Mouse (Mus musculus) retina, embryonic 14.5 days (tissue): ENCODE measurements at regions not wholly inside any gene's neighbourhood (a gene's known extent, or its start where the extent isn't known, plus 50 kb on each side); places are given as distances from the start of the nearest gene placed in this dataset.

Experiments used
- DNase-seq: peaks from one replicate; pipeline ENCODE4 v3.0.0-alpha.2; 2015; ENCODE audit warnings: low spot score

- no peak for DNase-seq
Measured at GRCm38 (mm10) chr15:72321528-72321927, 1512.8 kb upstream of the Gm6569 start.

GRCm38 (mm10) chr15:72322127-72322526, 1512.2 kb upstream of the Gm6569 start:
- DNase-seq, result no peak

- no peak for DNase-seq
Measured at GRCm38 (mm10) chr15:72323158-72323557, 1511.2 kb upstream of the Gm6569 start.

- no peak for DNase-seq
Measured at GRCm38 (mm10) chr15:72331262-72331661, 1503.1 kb upstream of the Gm6569 start.

GRCm38 (mm10) chr15:72334497-72334896, 1499.9 kb upstream of the Gm6569 start:
- DNase-seq, result no peak

GRCm38 (mm10) chr15:72339629-72340028, 1494.7 kb upstream of the Gm6569 start:
- DNase-seq, result no peak

- no peak for DNase-seq
Measured at GRCm38 (mm10) chr15:72341991-72342390, 1492.4 kb upstream of the Gm6569 start.

GRCm38 (mm10) chr15:72342504-72342903, 1491.9 kb upstream of the Gm6569 start:
- no peak for DNase-seq

- no peak for DNase-seq
Measured at GRCm38 (mm10) chr15:72343794-72344193, 1490.6 kb upstream of the Gm6569 start.

GRCm38 (mm10) chr15:72353371-72353770, 1481.0 kb upstream of the Gm6569 start:
- DNase-seq, result no peak

- no peak for DNase-seq
Measured at GRCm38 (mm10) chr15:72355626-72356025, 1478.7 kb upstream of the Gm6569 start.

GRCm38 (mm10) chr15:72359636-72360035, 1474.7 kb upstream of the Gm6569 start:
- DNase-seq, result no peak

GRCm38 (mm10) chr15:72360049-72360448, 1474.3 kb upstream of the Gm6569 start:
- DNase-seq, result no peak

GRCm38 (mm10) chr15:72360463-72361030, 1473.8 kb upstream of the Gm6569 start:
- DNase-seq, result no peak

- no peak for DNase-seq
Measured at GRCm38 (mm10) chr15:72373041-72373440, 1461.3 kb upstream of the Gm6569 start.

GRCm38 (mm10) chr15:72377201-72377600, 1457.2 kb upstream of the Gm6569 start:
- no peak for DNase-seq

GRCm38 (mm10) chr15:72379291-72379690, 1455.1 kb upstream of the Gm6569 start:
- peak; percentile 27 for DNase-seq

- no peak for DNase-seq
Measured at GRCm38 (mm10) chr15:72381164-72381563, 1453.2 kb upstream of the Gm6569 start.

GRCm38 (mm10) chr15:72381744-72382143, 1452.6 kb upstream of the Gm6569 start:
- DNase-seq, result no peak

GRCm38 (mm10) chr15:72382521-72382920, 1451.8 kb upstream of the Gm6569 start:
- no peak for DNase-seq

- no peak for DNase-seq
Measured at GRCm38 (mm10) chr15:72383062-72383461, 1451.3 kb upstream of the Gm6569 start.

GRCm38 (mm10) chr15:72383470-72383869, 1450.9 kb upstream of the Gm6569 start:
- no peak for DNase-seq

GRCm38 (mm10) chr15:72393226-72393625, 1441.1 kb upstream of the Gm6569 start:
- no peak for DNase-seq

GRCm38 (mm10) chr15:72411956-72412355, 1422.4 kb upstream of the Gm6569 start:
- no peak for DNase-seq
